Mouse (Mus musculus) kidney, adult 9 months (tissue): ENCODE measurements around the gene Dlgap1.
A peak's percentile ranks its signal among the peaks of the same experiment; 100 is the strongest.

ENCODE experiments used
- DNase-seq: peaks from one replicate; pipeline ENCODE4 v3.0.0; 2022

The Dlgap1 gene

GRCm38 (mm10) chr17:70363561-70363960 is 394.7 kb downstream of the Dlgap1 start:
- no peak for DNase-seq

GRCm38 (mm10) chr17:70363971-70364370 is 395.1 kb downstream of the Dlgap1 start:
- no peak for DNase-seq

- no peak for DNase-seq
Observed at GRCm38 (mm10) chr17:70369124-70369523, 400.3 kb downstream of the Dlgap1 start.

GRCm38 (mm10) chr17:70377020-70377419 is 408.1 kb downstream of the Dlgap1 start:
- peak; percentile 1 for DNase-seq

- DNase-seq = no peak
Observed at GRCm38 (mm10) chr17:70388447-70388846, 419.6 kb downstream of the Dlgap1 start.

- no peak for DNase-seq
Observed at GRCm38 (mm10) chr17:70397220-70397619, 428.3 kb downstream of the Dlgap1 start.

GRCm38 (mm10) chr17:70397708-70398107 is 428.8 kb downstream of the Dlgap1 start:
- no peak for DNase-seq

- DNase-seq = no peak
Observed at GRCm38 (mm10) chr17:70401909-70402308, 433.0 kb downstream of the Dlgap1 start.

- DNase-seq = no peak
Observed at GRCm38 (mm10) chr17:70403750-70404149, 434.9 kb downstream of the Dlgap1 start.

GRCm38 (mm10) chr17:70414202-70414601 is 445.3 kb downstream of the Dlgap1 start:
- no peak for DNase-seq

- DNase-seq = no peak
Observed at GRCm38 (mm10) chr17:70427866-70428265, 459.0 kb downstream of the Dlgap1 start.

- DNase-seq = peak; percentile 62
Observed at GRCm38 (mm10) chr17:70429746-70430451, 461.0 kb downstream of the Dlgap1 start.

- DNase-seq = peak; percentile 28
Observed at GRCm38 (mm10) chr17:70430452-70430787, 461.5 kb downstream of the Dlgap1 start.

- no peak for DNase-seq
Observed at GRCm38 (mm10) chr17:70432834-70433233, 464.0 kb downstream of the Dlgap1 start.

GRCm38 (mm10) chr17:70434549-70434948 is 465.7 kb downstream of the Dlgap1 start:
- DNase-seq = no peak

- DNase-seq = no peak
Observed at GRCm38 (mm10) chr17:70435612-70436011, 466.7 kb downstream of the Dlgap1 start.

GRCm38 (mm10) chr17:70437229-70437628 is 468.4 kb downstream of the Dlgap1 start:
- DNase-seq = no peak

- no peak for DNase-seq
Observed at GRCm38 (mm10) chr17:70442976-70443375, 474.1 kb downstream of the Dlgap1 start.

- DNase-seq = no peak
Observed at GRCm38 (mm10) chr17:70446451-70446850, 477.6 kb downstream of the Dlgap1 start.

- DNase-seq = no peak
Observed at GRCm38 (mm10) chr17:70455036-70455435, 486.2 kb downstream of the Dlgap1 start.

GRCm38 (mm10) chr17:70457103-70457502 is 488.2 kb downstream of the Dlgap1 start:
- no peak for DNase-seq

- no peak for DNase-seq
Observed at GRCm38 (mm10) chr17:70462231-70462630, 493.4 kb downstream of the Dlgap1 start.

GRCm38 (mm10) chr17:70462771-70463491 is 494.1 kb downstream of the Dlgap1 start:
- DNase-seq = no peak

GRCm38 (mm10) chr17:70466413-70466812 is 497.5 kb downstream of the Dlgap1 start:
- no peak for DNase-seq

- DNase-seq = no peak
Observed at GRCm38 (mm10) chr17:70470970-70471371, 502.1 kb downstream of the Dlgap1 start.
